Mouse (Mus musculus) Muller cell, postnatal 12 days (primary cell): ENCODE results near the gene Ang2.

Experiments
- DNase-seq: peaks from one replicate; pipeline ENCODE4 v3.0.0-alpha.2; 2015; ENCODE audit errors: inconsistent ontology term

The Ang2 gene

GRCm38 (mm10) chr14:51150206-51150831 is 48.6 kb downstream of the Ang2 start:
- no peak for DNase-seq

GRCm38 (mm10) chr14:51149164-51149563 is 49.8 kb downstream of the Ang2 start:
- DNase-seq, result no peak

DNA sequence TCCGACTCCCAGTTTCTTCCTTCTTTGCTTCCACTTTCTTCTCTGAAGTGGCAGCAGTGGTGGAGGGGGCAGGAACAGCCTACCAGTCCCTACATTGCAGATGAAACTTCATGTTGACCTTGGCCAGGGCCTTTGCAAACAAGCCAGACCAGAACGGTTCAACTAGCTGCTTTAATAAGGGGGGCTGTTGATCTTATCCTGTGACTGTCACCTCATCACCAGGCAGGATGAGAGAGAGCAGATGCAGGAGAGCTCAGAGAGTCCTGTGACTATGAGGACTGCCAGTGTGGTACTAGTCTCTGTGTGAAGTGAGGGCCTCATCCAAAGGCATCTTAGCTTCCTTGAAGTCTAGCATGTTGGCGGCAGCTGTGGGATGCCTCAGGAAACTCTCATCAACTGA is 50.9 kb downstream of the Ang2 start:
- DNase-seq, result no peak

GRCm38 (mm10) chr14:51146685-51147084 is 52.3 kb downstream of the Ang2 start, which contains the start of gene Rnase1:
Gene Rnase1 (minus strand): TSS chr14:51146785.
- DNase-seq, result no peak

DNA sequence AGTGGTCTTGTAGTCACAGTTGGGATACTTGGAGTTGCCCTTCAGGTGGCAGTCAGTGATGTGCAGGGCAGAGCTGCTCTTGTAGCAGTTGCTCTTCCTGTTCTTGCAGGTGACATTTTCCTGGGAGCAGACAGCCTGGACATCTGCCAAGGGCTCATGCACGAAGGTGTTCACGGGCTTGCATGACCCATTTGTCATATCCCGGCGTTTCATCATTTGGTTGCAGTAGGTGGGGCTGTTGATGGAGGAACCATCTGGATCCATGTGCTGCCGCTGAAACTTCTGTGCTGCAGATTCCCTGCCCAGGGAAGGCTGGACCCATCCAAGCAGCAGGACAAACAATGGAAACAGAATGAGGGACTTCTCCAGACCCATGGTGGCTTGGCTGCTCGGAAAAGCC is 53.4 kb downstream of the Ang2 start:
- DNase-seq, result no peak
